Mouse (Mus musculus) gastrocnemius, adult 8-10 months (tissue): Measurements from ENCODE around the gene Prdm9. TPM values are rescaled to one million over a fixed set of nuclear protein-coding genes. Genes with fewer than 3 reads are reported as not detected.
"Not testable (repeated sequence)": the region's sequence is repeated elsewhere in the genome, so short reads cannot be mapped to it uniquely, and the experiment has no call there.

Experiments used
- DNase-seq, 2 experiments: peaks; one replicate each; pipeline ENCODE4 v3.0.0; 2022; ENCODE audit warnings: low spot score in 2 of 2
- total RNA-seq, 4 experiments: library from RNA; stranded (reverse); gene quantifications; 2 replicates each; pipeline ENCODE4 v1.2.4; 2022

The Prdm9 gene
- total RNA-seq, result 1 to 10 TPM; 2.9 to 3.5 (median 3.0) TPM

GRCm38 (mm10) chr17:15564014-15564927, at the start of gene Prdm9:
Gene Prdm9, minus strand, starts transcription at chr17:15564354.
- DNase-seq, result peak; percentile 98 to 99

- DNase-seq, result no peak
Observed at GRCm38 (mm10) chr17:15599496-15599895, 35.3 kb upstream of the Prdm9 start.

- no peak for DNase-seq
Observed at GRCm38 (mm10) chr17:15591216-15591881, 27.2 kb upstream of the Prdm9 start.

DNA sequence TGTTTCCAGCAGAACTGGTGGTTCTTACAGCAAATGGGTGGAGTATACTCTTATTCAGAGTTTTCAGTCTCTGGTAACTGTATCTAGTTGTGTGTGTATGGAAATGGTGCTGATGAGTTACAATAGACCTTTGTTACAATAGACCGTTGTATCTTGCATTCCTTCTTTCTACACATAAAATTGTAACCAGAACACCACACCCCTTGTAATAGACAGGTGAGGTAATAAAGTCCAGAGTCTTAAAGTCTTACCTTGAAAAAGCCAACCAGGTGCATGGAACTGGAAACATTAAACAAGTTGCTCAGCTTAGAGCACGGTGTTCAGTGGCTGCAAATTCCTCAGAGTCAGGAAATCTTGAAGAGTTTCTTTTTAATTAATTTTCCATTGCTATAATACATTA, 24.0 kb upstream of the Prdm9 start:
- DNase-seq, result no peak

DNA sequence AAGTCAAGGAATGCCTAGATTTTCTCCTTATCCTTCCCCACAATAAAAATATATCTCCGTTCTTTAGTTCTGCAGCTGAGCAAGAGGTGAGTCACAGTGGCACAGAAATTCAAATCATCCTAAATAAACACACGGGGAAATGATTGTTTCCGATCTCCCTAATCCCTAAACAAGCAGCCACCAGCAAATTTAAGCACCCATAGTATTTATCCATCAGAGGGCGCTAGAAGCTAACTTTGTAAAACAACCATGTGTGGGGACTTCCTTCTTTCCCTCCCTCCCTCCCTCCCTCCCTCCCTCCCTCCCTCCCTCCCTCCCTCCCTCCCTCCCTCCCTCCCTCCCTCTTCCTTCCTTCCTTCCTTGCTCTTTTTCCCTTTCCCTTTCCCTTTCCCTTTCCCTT, 21.5 kb upstream of the Prdm9 start:
- no peak for DNase-seq

DNA sequence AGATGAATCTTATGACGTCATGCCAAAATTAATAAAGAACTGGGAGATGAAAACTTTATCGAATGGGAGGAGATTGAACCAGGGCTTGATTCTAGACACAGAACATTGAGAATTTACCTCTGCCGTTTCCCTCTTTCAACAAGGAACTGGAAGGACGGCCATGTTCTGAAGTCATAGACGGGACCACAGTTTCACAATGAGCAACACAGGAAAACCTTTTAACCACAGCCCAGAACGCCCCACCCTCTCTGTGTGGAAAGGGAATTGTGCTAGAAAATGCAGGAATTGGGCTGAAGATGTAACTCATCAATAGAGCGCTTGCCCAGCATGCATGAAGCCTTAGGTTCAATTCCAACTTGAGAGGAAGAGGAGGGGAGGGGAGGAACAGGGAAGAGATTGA, 18.9 kb upstream of the Prdm9 start:
- DNase-seq, result no peak

DNA sequence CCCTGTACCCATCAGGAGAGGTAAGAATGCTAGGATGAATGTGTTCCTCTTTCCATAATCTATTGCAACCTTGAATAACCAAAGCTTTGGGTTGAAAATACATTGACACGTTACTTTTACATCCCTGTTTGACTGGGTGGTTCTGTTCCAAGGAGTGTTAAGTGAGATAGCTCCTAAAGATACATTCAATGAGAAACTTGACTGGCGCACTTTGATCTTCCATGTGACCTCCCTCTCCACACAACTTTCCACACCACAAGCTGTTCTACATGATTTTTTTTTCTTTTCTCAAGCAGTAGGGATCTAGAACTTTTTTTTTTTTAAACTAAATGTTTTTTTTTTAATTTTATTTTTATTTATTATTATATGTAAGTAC, 15.9 kb upstream of the Prdm9 start:
- DNase-seq, result no peak

DNA sequence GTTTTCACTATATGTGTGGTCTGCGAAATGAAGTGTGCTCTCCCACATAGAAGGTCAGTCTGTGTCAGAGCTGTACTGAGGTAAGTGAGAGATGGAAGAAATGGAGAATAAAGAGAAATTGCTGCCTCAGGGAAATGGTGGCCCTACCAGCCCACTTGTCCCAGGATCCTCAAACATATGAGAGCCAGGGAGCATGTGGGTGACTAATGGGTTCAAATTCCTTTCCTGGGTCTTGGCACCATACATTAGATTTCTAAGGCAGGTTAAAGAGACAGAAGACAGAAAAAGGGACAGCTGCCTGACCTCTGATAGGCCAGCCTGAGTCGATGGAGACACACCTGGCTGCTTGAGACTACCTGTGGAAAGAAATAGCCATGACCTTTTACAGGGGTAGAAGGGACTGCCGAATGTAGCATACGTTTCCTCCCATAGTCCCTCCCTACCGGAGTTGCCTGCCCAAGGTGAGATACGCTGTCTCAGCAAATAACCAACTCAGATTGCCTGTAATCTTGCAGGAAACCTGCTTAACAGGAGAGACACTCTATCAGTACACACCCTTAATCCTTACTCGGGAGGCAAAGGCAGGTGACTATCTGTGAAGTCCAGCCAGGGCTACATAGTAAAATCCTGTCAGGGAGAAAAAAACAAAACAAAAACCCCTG, 15.4 kb upstream of the Prdm9 start:
- DNase-seq, result no peak

DNA sequence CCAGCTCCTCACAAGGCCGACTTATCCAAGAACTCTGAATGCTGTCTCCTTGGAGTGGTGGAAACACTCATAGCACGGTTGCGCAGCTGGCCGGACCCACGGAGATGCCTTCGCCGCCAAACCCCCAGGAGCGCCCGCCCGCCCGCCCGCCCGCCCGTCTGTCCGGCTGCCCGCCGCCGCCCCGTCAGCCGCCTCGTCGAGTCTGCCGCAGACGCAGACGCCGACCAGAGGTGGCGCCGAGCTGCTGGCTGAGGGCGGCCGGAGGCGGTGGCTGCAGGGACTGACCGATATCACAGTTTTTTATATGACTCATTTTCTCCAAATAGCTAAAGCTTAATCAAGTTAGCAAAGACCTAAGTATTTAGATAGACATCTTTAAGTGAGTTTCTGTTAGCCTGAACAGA, 13.1 kb upstream of the Prdm9 start:
- DNase-seq, result peak; percentile 13 to 16

DNA sequence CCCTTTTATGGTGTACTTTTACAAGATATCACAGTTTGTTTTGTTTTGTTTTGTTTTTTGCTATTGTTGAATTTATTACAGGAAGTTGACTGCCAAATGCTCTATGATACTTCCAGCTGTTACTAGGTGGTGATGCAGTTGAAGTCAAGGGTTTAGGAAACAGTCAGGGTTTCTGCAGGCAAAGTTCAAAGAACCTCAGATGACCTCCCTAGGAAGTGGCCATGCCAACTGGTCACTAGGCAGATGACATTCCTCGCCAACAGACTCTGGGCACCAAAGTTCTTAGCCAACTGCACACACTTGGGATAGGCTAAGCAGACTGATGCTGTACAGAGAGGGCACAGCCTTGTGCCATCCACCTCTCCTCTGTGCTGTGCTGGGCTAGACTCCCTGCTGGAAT, 10.9 kb upstream of the Prdm9 start:
- no peak for DNase-seq

DNA sequence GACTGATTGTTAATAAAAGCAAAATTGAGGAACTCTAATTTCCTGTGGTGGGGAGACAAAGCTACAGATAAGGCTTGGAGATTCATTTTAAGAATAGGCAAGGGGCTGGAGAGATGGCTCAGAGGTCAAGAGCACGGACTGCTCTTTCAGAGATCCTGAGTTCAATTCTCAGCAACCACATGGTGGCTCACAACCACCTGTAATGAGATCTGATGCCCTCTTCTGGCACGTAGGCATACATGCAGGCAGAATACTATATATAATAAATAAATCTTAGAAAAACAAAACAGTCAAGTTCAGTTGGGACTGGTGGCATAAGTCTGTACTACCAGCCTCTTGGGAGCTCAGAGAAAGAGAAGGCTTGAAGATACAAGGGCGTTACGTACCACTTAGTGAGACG, 2.8 kb upstream of the Prdm9 start:
- no peak for DNase-seq

- no peak for DNase-seq
Observed at GRCm38 (mm10) chr17:15564928-15565300, 760 bp upstream of the Prdm9 start.

GRCm38 (mm10) chr17:15559946-15560345, 4.2 kb downstream of the Prdm9 start:
- DNase-seq, result no peak

GRCm38 (mm10) chr17:15549713-15550112, 14.4 kb downstream of the Prdm9 start:
- DNase-seq, result no peak

GRCm38 (mm10) chr17:15546440-15546839, 17.7 kb downstream of the Prdm9 start:
- no peak for DNase-seq

GRCm38 (mm10) chr17:15543868-15544267, 20.3 kb downstream of the Prdm9 start:
- not testable (repeated sequence) for DNase-seq

- no peak for DNase-seq
Observed at GRCm38 (mm10) chr17:15540309-15540708, 23.8 kb downstream of the Prdm9 start.

DNA sequence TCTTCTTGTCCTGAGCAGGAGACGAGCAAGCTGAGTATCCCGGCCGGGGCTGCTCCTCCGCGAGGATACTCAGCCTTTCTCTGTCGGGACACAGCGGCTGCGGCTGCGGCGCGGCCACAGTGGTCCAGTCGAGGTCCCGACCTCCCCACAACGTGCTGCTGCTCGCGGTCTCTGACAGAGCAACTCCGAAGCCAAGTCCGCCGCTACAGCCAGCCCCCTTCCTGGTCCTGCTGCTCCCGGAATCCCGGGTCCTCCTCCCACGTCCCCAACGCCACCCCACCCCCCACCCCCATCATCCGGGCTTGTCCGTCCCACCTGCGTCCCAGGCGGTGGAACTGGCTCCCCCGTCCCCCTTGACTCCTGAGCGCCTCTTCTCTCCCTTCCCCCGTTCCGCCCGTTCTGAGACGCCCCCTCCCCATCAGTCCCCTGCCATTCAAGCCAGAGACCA, 27.7 kb downstream of the Prdm9 start:
- DNase-seq, result no peak

- DNase-seq, result no peak
Observed at GRCm38 (mm10) chr17:15535943-15536342, 28.2 kb downstream of the Prdm9 start.

DNA sequence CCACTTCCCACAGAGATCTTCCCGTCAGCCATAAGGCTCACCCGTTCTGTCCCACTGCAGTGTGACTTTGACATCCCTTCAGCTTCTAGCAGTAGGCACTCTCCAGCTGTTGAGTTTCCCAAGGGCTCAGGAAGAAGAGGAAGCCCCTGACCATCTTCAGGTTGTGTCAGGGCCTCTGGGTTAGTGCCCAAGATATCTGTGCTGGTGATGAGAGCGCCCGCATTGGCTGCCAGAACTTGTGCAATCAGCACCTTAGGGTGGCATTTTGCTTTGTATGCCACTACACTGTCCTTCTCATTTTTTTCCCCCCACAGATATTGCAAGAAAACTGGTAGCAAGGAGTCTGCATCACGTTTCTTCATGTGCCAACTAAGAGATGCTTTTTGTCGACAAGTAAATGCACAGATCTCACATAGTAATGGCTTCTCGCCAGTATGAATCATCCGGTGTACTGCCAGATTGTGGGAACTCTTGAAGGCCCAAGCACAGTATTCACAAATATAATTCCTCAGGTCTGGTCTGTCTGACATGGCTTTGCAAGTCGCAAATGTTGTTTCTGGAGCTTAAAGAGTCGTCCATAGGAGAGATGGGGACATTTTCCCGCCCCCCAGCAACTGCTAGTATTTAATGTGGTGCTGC, 28.9 kb downstream of the Prdm9 start:
- no peak for DNase-seq

- no peak for DNase-seq
Observed at GRCm38 (mm10) chr17:15530141-15530540, 34.0 kb downstream of the Prdm9 start.

DNA sequence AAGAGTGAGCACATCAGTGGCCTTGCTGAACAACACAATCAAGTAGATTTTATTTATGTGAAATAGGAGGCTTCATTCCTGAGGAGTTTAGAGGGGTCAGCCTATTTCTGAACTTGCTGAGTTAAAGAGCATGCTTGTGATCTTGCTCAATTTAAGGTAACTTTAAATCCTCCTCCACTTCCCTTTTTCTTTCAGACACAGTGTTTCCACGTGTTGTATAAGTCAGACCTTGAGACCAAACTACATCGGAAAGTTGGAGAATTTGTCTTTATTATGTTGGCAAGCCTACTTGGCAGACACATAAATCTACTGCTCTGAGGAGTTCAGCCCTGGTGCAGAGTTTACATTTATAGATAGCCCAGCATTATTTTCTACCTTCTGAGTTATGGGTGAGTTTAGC, 35.3 kb downstream of the Prdm9 start:
- no peak for DNase-seq
